Mouse (Mus musculus) cerebellum, adult 2 months (tissue): ENCODE data around the gene Serf1. TPM values are rescaled to one million over a fixed set of nuclear protein-coding genes. Genes with fewer than 3 reads are reported as not detected.
A peak's percentile ranks its signal among the peaks of the same experiment; 100 is the strongest.

Experiments used
- DNase-seq, 2 experiments: peaks; one replicate each; pipeline ENCODE4 v3.0.0; 2021
- H3K27ac ChIP-seq: fragments of 200-500 bp; 2 replicates; pipeline ENCODE4 v1.5.1; 2012; ENCODE audit warnings: low read length, control low read depth, inconsistent platforms; ENCODE audit not compliant: insufficient read depth
- H3K27me3 ChIP-seq: fragments of 200-500 bp; 2 replicates; pipeline ENCODE4 v1.6.1; 2012; ENCODE audit warnings: inconsistent platforms, mild to moderate bottlenecking, low read length, moderate library complexity; ENCODE audit not compliant: control insufficient read depth, insufficient read depth
- H3K4me1 ChIP-seq: fragments of 200-500 bp; 2 replicates; pipeline ENCODE4 v1.6.1; 2011; ENCODE audit warnings: low read length; ENCODE audit not compliant: control insufficient read depth, insufficient read depth
- H3K4me3 ChIP-seq: fragments of 200-500 bp; replicated peaks from 2 replicates; pipeline ENCODE3; 2011; ENCODE audit warnings: mild to moderate bottlenecking, low read depth, low read length, control low read depth; ENCODE audit not compliant: insufficient read depth
- CTCF ChIP-seq: fragments of 200-500 bp; IDR thresholded peaks from 2 replicates; pipeline ENCODE4 v1.5.1; 2011; ENCODE audit warnings: low read depth, mild to moderate bottlenecking, control low read depth, low read length, moderate library complexity, borderline replicate concordance; ENCODE audit not compliant: insufficient read depth
- POLR2A ChIP-seq: fragments of 200-500 bp; IDR thresholded peaks from 2 replicates; pipeline ENCODE4 v1.6.1; 2011; ENCODE audit warnings: low read length, control low read depth, borderline replicate concordance; ENCODE audit not compliant: insufficient read depth
- WGBS: fragments of 180-500 bp; shearing (Covaris S2); methylation state at CpG from one replicate; pipeline ENCODE4 v1.1.7; 2018; 5-methylcytosine and 5-hydroxymethylcytosine counted together
- polyA plus RNA-seq: library from polyadenylated mRNA; depleted of rRNA; stranded (reverse); fragments of >200 nt; gene quantifications from 2 replicates; pipeline ENCODE4 v1.2.3, GENCODE M21; 2012; rRNA removed

The Serf1 gene
- 30.4 and 31.4 TPM in 2 replicates for polyA plus RNA-seq

DNA sequence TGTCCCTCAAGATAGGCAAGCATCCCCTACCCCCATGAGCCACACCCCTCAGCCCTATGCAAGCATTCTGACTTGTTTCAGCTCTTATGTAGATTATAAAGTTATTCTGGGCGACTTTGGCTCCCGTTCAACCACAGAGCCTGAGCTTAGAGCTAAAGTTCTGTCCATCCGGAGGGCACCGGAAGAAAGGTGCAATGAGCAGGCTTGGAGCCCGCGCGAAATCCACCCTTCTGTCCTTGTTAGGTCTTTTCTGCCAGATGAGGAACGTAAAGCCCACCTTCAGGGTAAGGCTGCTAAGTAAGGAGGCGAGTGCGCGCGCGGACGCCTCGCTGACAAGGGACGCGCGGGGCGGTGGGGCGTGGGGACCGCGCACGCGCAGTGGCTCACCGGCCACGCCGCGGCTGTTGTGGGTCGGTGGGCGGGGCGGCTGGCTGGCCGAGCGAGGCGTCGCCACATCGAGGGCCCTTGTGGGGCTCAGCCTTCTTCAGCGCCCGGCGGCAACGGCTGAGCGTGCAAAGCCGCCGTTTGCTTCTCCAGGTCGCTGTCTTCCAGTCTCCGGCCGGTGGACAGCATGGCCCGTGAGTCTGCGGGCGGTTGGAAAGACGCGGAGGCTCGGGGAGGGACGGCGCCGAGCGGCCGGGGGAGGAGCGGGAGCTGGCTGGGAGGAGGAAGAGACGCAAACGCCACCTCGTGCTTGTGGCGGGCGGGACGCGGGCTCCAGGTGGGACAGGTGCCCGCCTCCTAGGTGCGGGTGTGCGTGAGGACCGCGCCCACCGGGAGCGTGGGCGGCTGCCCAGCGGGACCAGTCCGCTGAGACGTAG is at the start of gene Serf1:
Serf1 (plus strand) TSS at position 361 of the 821 bp plus-strand sequence.
- peak within 1 kb of the TSS; percentile 20; the same call in 1 of the 2 replicates for H3K27ac ChIP-seq
- DNase-seq, result peak; percentile 83 to 86
- TF ChIP-seq CTCF (no peak), POLR2A (peak; percentile 46; the same call in 1 of the 2 replicates)
- WGBS, result under 1% methylated on average over 76 of the region's 76 CpGs
- peak within 1 kb of the TSS; percentile 90 for H3K4me3 ChIP-seq
- peaks cover 3% of the 10 kb centered on the region; the same call in 1 of the 2 replicates for H3K4me1 ChIP-seq
- H3K27me3 ChIP-seq, result no peaks in the 10 kb centered on the region

DNA sequence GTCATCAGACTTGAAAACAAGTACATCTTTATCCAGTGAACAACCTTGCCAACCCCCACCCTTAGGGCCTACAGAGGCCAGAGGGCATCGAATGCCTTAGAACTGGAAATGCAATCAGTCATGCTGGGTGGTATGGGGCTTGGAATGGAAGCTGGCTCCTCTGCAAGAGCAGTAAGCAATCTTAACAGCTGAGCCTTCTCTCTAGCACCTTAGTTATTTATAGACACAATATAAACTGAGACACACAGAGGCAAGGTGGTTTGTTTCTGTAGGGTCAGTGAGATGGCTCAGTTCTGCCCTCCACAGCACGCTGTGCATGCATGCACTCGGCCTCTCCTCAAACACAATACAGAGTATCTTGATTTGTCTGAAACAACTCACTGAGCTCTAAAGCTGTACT is 43.9 kb upstream of the Serf1 start:
- Histone ChIP-seq H3K4me1 (no peaks in the 10 kb centered on the region), H3K4me3 (no peak overlapping the region), H3K27ac (no peak overlapping the region), H3K27me3 (no peaks in the 10 kb centered on the region)
- TF ChIP-seq POLR2A (no peak), CTCF (no peak)
- WGBS, result 91% methylated on average over 3 of the region's 3 CpGs
- no peak for DNase-seq

DNA sequence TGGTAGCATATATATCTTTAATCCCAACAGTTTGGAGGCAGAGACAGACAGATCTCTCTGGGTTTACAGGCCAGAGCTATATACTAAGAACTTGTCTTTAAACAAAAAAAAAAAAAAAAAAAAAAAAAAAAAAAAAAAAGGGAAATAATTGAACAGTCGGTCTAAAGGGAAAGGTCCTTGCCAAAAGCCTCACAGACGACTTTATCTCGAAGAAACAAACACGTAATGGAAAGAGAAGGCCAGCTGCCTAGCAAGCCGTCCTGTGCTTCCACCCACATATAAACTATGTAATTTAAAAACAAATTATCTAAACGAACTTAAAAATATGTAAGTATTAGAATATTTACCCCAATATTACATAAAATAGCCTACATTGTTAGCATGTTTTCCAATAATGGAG is 40.0 kb upstream of the Serf1 start:
- H3K4me1 ChIP-seq, result no peaks in the 10 kb centered on the region
- TF ChIP-seq POLR2A (no peak), CTCF (no peak)
- no peak overlapping the region for H3K27ac ChIP-seq
- H3K4me3 ChIP-seq, result no peak overlapping the region
- DNase-seq, result no peak
- H3K27me3 ChIP-seq, result no peaks in the 10 kb centered on the region
- 75% methylated on average over 6 of the region's 6 CpGs for WGBS

DNA sequence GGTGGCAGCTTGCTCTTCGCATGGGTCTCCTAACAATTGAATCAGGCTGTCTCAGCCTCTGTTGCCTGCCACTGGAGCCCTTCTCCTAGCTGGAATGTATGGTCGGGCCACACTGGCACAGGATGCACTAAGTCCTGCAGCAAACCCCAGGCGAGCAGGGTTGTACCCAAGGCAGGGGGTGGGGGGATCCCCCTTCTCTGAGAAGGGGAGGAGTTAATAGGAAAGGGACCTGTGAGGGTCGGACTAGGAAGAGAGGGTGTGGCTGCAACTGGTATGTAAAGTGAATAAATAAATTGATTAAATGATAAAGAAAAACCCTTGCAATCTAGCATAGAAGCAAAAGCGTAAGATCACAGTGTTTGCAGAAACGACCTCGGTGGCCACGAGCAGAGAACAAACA is 36.3 kb upstream of the Serf1 start:
- Histone ChIP-seq H3K27me3 (no peaks in the 10 kb centered on the region), H3K4me3 (no peak overlapping the region), H3K4me1 (no peaks in the 10 kb centered on the region), H3K27ac (no peak overlapping the region)
- DNase-seq, result no peak
- TF ChIP-seq POLR2A, result no peak
- TF ChIP-seq CTCF, result no peak
- 91% methylated on average over 8 of the region's 8 CpGs for WGBS

DNA sequence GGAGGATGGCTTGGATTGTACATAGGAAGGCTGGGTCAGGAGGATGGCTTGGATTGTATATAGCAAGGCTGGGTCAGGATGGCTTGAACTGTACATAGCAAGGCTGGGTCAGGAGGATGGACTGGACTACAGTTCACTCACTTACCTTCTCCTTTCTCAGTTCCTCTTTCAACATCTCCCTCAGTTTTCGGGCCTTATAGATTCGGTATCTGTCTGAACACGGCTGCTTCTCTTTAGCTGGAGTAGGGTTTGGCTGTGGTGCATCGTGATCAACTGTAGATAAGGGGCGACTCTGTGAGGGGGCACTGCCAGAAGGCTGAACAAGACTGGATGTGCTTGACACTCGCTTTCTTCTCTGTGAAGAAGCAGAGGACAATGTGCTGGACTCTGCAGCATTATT is 9.0 kb upstream of the Serf1 start:
- Histone ChIP-seq H3K27ac (no peak overlapping the region), H3K4me1 (peaks cover 4% of the 10 kb centered on the region; the same call in 1 of the 2 replicates), H3K27me3 (no peaks in the 10 kb centered on the region), H3K4me3 (no peak overlapping the region)
- DNase-seq, result no peak
- no peak for TF ChIP-seq CTCF
- WGBS, result 89% methylated on average over 6 of the region's 6 CpGs

DNA sequence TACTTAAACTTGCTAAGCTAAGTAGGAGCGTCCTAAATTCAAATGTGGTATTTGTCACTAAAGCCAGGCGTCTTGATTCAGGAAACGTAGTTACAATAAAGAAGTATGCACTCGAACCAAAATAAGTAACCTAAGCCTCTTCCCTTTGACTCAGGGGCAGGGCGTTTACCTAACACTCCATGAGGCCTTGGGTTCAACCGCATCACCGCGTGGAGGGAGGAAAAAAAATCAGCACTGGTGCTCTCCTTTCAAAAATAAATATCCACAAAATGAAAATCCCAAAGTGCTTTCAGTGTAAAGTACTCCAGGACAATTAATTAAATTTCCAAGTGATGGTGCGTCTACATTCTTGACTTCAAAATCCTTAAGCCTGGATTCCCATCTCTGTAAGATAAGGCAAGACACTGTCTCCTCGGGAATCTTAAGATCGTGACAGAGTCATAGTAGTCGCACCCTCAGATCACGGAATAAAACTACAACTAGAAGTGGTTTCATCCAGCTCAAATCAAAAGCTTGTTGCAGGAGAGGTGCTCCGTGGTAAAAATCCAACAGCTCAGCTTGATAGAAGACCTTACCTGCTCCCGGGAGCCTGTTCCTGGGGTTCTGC is 4.7 kb upstream of the Serf1 start:
- Histone ChIP-seq H3K27me3 (no peaks in the 10 kb centered on the region), H3K4me1 (peaks cover 7% of the 10 kb centered on the region; the same call in 1 of the 2 replicates), H3K27ac (peak overlapping the region; percentile 66), H3K4me3 (peak overlapping the region; percentile 94)
- no peak for DNase-seq
- WGBS, result 5% methylated on average over 15 of the region's 15 CpGs
- TF ChIP-seq POLR2A (no peak), CTCF (no peak)

DNA sequence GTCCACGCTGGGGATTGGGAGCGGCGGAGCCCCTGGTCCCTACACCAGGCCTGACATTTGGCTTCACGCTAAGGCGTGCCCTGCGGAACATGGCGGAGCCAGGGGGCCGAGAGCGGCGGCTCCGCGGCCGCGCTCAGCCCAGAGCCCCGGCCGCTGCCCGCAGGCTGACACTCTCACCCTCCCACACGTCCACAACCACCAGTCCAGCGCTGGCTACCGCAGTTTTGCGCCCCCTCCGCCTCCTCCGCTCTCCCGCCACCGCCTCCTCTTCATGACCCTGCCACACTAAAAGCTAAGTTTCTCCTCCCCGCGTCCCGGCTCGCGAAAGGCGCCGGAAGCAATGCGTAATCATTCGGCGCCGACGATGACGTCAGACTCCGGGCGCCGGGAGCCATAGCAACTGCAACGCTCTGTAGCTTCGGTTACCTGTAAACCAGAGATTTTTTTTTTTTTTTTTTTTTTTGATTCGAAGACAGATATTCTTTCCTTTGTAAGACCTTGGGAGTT is 4.0 kb upstream of the Serf1 start, which contains the start of gene Bdp1:
Bdp1 (minus strand) TSS at position 323 of the 507 bp plus-strand sequence.
- TF ChIP-seq POLR2A, result peak; percentile 64
- no peak for TF ChIP-seq CTCF
- peak within 1 kb of the TSS; percentile 94 for H3K4me3 ChIP-seq
- DNase-seq, result peak; percentile 93 to 95
- H3K27me3 ChIP-seq, result no peaks in the 10 kb centered on the region
- WGBS, result 1% methylated on average over 44 of the region's 44 CpGs
- peak within 1 kb of the TSS; percentile 66 for H3K27ac ChIP-seq
- H3K4me1 ChIP-seq, result peaks cover 7% of the 10 kb centered on the region; the same call in 1 of the 2 replicates
